Mouse (Mus musculus) fibroblast of lung, adult 2 months (primary cell): ENCODE results near the gene Actrt3.

Experiments used
- DNase-seq: peaks from one replicate; pipeline ENCODE4 v3.0.0-alpha.2; 2011; ENCODE audit warnings: low read depth

The Actrt3 gene

DNA sequence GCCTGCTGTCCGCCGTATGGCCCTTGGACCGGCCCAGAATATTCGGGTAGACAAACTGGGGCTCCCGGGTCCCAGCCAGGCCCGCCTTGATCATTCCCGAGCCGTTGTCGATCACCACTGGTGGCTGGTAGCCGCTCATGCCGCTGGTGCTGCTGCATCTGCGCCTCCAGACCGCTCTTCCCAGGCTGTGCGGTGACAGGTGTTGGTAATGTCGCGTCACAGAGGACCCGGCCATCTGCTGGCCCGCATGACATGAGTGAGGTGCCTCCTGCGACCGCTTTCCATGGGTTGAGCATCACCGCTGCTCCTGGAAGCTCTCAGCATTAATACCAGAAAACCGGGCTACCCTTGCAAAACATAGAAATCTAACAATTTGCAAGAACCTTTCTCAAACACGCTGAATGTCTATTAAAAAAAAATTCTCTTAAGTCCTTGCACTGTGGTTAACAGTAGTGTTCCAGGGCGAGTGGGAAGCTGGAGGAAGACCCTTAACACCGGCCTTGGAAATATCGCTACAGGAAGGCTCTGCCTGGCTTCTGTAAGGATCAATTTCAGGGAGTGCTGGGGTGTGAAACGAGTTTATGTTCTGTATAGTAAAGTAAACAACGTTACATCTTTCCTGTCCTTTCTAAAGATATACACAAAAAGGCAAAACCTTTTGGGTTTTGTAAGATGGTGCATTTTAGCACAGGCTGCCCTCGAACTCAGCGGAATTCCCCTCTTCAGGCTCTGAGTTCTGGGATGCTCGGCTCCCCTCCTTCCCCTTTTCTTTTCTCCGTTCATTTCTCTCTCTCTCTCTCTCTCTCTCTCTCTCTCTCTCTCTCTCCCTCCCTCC, at the start of gene Actrt3:
Gene Actrt3 (minus strand): TSS at position 229 of the 835 bp plus-strand sequence.
- no peak for DNase-seq

DNA sequence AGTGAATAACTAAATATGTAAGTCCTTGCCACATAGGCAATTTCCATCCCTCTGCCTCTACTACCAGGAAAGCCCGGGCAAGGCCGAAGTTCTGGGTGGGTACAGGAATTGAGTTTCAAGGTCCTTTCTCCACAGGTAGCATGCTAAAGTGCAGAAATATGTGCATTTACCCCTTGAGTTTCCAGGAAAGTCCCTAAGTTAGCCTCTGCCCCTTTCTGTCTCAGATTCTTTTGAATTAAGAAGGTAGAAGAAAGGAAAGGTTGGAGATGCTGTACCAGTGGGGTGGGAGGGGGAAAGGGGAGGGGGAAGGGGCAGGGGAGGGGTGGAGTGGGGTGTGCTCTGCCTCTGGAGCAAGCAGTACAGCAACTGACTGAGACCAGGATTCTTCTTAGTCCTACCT, 48.7 kb upstream of the Actrt3 start:
- no peak for DNase-seq

DNA sequence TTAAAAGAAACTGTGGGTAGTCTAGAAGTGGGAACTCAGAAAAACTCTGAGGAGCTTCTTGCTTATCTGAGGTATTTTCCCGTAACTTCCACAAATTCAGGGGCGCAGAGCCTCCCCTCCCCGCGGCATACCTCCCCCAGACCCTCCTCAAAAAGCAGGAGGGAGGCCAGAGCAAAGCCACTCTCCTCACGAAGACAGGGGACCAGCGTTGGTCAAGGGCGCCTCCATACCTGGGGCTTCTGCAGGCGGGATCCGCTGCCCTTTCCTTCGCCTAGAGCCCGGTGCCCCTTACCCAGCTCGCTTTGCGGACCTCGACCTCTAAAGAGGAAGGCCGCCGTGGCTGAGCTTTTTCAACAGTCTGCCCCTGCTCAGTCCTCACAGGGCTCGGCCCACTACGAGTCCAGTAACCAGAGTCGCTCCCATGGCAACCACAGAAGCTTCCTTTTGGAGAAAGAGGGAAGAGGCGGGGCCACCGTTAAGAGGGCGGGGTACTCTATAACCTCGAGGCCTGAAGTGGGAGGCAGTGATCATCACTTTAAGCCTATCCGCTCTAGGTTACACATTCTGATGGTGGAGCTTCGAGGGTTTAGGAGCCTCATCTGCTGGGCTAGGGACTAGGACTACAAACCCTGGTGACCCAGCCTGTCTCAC, 47.8 kb upstream of the Actrt3 start, which contains the start of gene Lrrc34:
Gene Lrrc34 (minus strand): TSS at position 430 of the 651 bp plus-strand sequence.
- no peak for DNase-seq

DNA sequence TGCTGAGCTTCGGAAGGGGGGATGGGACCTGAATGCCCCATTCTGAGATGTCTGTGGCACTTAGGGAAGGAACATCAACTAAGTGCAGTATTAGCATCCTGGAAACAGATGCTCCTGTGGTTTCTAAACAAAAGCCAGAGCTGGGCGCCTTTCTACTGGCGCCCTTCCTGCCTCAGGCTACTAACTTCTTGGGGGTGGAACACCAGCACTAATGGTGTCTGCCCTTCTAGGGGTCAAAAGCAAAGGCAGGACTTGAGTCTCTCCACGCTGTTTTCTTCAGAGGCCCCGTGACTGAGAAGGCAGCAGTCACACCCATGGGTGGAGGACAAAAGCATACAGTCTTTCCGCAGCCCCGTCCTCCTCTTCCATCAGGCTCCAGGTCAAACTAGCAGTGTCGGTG, 47.0 kb upstream of the Actrt3 start:
- no peak for DNase-seq

DNA sequence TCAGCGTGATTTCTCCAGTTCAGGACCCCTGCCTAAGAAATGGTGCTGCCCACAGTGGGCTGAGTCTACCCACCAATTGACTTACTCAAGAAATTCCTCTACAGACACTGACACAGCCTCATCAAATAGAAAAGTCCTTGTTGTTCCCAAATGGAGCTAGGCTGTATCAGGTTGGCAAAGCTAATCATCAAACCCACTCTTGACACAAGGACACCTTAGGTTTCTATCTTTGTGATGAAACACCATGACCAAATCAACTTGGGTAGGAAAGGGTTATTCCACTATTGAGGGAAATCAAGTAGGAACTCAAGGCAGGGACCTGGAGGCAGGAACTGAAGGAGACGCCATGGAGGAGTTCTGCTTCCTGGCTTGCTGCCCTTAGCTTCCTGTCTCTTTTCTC, 44.5 kb upstream of the Actrt3 start, which contains the start of gene Lrriq4:
Gene Lrriq4 (plus strand): TSS at position 301 of the 400 bp plus-strand sequence.
- no peak for DNase-seq

DNA sequence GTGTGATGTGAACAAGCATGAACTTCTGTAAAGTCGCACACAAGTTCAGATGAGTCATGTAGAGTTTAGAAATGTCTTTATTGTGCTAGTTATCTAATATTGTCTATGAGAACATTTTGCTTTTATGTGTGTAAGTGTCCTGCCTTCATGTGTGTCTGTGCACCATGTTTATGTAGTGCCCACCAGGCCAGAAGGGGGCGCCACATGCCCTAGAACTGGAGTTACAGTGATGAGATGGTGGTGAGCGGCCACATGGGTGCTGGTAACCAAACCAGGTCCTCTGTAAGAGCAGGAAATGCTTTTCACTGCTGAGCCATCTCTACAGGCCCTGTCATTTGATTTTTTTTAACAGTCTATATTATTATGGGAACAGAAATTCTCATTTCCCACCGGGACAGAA, 35.9 kb upstream of the Actrt3 start:
- no peak for DNase-seq

DNA sequence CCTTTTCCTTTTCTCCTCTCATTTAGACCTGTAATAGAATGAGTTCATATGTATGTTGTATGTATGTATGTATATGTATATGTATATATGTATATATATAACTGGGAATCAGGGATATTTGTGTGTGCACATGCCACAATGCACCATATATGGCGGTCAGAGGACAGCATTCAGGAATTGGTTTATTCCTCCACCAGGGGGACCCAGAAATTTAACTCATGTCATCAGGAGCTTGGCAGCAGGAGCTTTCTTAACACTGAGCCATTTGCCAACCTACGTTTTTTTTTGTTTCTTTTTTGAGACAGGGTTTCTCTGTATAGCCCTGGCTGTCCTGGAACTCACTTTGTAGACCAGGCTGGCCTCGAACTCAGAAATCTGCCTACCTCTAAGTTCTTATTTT, 33.9 kb upstream of the Actrt3 start:
- DNase-seq, result no peak

DNA sequence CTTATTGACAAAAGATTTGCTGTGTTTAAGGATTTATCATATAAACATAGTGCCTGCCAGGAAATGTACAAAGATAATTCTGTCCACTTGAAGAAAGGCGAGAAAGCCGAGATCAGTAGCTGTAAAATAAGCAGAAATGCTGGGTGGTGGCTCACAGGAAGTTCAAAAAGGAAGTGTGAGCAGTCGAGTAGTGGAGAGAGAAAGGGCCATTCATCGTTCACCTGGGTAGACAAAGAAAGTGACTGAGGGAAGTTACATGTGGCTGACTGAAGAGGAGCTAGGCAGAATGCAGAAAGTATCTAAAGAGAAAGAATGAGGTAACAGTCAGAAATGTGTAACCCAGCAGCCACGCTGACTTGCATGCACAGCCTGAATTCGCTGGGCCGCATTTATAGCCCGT, 20.4 kb upstream of the Actrt3 start:
- DNase-seq, result no peak

DNA sequence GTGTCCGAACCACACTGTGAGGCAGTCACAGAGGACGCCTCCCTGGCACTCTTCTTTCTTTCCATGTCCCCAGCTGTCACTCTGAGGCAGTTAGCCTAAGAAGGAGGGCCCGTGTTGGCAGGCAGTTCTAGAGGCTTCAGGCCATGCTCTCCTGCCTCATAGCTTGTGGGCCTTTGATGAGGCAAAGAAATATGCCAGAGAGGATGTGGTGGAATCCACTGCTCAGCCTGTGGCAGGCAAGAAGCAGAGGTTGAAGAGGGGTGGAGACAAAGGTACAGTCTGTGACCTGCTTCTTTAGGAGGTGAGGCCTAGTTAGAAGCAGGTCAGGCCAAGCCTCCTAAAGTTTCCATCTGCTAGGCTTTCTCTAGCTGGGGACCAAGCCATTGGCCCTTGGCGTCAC, 11.2 kb upstream of the Actrt3 start:
- DNase-seq, result no peak

DNA sequence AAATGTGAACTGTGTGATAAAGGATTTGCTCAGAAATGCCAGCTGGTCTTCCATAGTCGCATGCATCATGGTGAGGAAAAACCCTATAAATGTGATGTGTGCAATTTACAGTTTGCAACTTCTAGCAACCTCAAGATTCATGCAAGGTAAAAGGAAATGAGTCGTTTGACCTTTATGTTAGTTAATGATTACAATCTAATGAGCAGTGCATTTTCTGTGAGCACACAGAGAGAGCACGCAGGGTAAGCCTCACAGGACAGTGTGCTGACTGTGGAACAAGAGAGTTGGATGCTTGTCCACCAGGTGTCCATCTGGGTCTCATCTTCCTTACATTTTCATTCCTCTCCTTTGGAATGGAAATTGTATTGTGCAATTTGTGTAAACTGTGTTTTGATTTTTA, 9.3 kb upstream of the Actrt3 start:
- DNase-seq, result no peak

DNA sequence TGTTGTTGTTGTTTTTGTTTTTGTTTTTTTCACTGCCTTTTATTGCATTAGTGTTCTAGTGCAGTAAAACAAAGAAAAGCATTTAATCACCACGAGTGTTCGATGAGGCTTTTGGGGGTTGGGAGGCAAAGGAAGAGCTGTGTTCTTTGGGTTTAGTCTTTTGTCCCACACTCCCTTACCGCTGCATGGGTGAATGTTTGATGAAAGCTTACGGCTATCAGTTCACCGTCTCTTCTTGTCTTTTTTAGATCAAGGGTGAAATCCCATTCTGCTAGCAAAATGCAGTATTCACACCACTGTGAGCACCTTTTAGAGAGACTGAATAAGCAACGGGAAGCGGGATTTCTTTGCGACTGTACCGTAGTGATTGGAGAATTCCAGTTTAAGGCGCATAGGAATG, 3.5 kb upstream of the Actrt3 start:
- DNase-seq, result no peak

DNA sequence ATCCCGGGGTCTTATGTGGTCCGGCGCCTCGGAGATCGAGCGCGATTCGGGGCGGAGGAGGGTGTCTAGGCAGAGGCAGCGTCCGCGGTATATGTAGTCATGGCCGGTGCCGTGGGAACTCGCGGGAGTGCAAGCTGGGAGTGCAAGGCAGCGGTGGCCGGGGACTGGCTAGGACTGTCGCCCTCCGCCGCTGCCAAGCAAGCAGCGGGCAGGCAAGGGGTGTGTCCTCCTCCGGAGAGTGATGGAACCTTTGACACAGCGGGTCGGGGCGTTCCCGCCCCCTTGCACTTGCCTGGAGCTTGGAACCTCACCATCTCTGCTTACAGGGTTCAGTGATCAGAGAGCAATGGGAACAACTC, 3.0 kb upstream of the Actrt3 start:
- no peak for DNase-seq

DNA sequence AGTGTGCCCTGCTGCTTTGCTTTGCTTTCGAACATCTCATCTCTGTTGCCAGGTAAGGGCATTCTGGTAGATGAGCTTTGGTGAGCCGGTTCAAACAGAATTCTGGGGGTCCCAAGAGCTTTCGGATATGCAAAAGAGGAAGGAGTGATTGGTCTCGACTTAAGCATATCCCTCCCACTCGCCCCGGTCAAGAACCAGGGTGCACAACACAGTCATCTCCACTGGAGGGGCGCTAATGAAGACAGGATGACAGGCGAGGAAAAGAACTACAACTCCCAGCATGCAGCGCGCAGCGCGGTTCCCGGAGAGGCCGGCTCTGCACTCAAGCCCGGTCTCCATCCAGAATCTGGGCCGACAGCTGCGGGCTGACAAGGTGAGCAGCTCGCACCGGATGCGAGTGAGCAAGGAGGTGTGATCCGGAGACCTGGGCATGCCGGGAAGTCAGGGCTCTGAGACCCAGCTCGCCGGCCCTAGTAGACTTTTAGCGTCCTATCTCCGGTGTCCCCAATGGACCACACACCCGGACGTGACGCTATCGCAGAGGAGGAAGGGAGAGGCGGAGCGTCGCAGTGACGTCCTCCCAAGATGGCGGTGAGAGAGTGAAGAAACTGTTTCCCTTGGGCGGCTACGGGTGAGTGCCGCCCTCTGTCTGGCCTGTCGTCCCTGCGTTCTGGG, 2.5 kb upstream of the Actrt3 start, which contains the start of gene Mynn:
Gene Mynn (plus strand): TSS at position 1 of the 675 bp plus-strand sequence.
- peak; percentile 92 for DNase-seq

DNA sequence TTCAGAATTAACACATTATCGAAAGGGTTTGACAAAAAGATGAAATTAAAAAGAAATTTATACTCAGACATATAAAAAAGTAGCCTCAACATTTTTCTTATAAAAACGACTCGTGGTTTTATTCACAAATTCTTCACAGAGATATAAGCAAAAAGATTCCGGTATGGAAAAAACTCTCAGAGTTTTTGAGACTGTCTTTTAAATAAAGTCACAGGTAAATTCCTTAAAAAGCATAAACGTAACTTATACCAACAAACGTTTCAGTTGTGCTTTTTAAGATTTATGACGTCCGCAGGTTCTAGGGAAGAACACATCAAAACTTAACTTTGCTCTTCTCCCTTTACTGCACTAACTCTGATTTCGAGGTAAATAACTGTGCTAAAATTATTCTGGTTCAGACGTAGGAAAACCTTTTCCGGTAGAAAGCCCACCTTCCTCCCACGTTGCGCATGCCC, 1.9 kb upstream of the Actrt3 start:
- DNase-seq, result no peak

DNA sequence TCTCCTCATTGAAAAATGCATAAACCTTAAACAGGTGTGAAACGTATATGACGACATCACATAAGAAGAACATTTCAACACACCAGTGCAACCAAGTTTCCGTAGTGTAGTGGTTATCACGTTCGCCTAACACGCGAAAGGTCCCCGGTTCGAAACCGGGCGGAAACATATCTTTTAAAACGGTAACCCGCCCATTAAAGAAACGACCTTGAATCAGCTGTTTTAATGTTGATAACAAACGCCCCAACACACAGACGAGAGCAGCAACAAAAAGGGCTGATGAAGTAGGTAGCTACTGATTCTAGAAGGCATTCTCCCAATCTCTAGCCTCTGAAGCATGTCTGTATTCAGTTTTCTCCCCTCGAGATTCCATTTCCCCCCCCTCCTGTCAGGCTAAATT, 1.4 kb upstream of the Actrt3 start:
- DNase-seq, result peak; percentile 63

DNA sequence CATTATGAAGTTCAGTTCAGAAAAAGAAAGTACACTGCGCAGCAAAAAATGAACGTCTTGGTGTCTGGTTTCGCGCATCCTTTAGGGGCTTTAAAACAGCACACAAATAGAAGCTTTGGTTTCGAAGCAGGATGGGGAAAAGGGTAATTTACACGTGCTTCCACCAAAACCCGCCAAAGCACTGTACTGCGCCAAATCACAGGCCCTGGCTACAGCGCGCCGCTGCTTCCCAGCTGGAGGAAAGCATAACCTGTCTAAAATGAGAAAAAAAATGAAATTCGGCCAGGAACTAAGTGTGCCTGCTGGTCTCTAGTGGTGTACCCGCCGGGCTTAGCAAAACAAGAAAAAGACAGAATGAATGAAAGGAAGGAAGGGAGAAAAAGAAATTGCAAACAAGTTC, 978 bp upstream of the Actrt3 start:
- DNase-seq, result peak; percentile 25

DNA sequence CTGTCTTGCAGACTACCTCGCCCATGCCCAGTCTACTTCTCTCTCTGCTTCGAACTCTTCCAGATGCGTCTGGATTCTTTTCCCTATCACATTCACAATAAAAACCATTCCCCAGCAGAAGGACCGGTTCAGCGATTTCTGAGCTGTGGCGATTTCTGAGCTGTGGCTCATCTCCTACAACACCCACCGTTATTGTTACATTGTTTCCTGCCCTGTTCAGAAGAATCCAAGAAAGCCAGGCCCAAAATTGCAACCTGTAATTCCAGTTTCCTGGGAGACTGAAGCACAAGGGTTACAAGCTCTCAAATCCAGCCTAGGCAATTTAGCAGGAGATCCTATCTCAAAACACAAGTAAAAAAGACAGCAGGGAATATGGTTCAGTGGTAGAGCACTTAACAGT, 2.5 kb downstream of the Actrt3 start:
- DNase-seq, result no peak

DNA sequence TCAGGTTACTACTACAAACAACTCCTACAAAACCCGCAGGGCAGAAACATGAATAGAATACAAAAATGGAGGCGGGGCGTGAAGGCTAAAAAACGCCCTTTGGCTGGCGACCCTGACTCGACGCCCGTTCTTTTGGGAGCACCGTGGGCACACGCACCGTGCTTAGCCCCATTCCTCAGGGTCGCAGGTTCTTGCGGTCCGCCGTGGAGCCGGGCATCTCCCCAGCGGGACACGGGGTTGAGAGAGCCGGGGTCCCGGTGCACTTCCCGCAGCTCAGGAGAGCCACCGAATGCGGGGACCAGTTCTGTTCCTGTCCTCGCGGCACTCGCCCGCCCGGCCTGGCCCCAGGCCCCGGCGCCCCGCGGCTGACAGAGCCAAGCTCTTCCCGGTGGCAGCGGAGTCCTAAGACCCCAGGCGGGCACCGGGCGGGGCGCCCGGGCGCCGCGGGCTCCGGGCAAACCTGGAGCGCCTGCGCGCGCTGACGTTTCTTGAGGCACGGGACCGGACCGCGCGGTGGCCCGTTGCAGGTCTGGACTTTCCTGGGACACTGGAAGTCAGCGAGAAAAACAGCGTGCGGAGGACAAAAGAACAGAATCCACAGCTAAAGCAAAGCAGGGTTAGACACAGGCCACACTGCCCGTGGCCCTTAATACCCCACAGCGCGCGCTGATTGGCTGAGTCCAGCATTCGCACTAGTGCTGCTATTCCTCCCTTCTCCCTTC, 4.5 kb downstream of the Actrt3 start:
- DNase-seq, result no peak

DNA sequence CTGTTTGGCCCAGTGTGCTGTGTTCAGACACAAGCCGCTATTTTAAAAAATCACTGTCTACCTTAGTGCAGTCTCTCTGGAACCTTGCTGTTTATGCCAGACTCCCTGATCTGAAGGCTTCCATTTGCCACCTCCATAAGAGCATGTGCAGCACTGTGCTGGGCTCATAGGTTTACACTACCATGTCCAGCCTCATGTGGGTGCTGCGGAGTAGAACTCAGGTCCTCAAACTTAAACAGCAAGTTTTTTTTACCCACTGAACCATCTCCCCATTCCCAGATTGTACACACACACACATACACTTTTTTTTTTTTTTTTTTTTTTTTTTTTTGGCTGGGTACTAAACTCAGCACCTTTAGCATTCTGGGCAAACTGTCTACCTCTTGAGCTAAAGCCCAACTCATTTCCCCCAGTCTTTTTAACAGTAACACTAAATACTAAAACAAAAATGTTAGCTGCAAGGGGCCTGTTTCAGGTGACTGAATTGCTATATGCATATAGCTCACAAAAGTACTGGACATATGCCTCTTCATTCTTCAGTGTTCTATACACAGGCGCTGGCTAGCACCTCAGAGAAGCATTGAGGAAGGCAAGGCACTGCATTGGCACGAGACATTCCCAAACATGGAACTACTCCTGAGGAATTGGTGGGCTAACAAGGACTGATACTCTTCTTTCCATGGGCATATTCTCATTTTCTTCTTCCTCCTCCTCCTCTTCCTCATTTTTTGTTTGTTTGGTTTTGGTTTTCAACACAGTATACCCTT, 5.8 kb downstream of the Actrt3 start:
- DNase-seq, result no peak

DNA sequence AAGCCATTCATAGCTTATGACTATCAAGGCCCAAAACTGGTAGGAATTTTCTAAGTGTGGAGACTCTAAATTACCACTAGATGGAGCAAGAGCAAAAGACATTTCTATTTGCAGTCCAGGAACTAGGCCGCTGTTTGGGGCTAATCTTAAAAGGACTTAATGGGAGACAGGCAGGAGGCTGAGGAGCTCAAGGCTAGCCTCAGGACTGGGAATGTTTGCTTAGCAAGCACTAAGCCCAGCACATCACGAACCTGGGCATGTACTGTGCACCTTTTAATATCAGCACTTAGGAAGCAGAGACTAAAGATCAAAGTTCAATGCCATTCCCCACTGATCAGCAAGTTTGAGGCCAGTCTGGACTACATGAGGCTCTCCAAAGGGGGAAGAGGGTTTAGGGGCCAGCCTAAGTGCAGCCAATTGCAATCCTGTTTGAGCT, 7.3 kb downstream of the Actrt3 start:
- peak; percentile 40 for DNase-seq

DNA sequence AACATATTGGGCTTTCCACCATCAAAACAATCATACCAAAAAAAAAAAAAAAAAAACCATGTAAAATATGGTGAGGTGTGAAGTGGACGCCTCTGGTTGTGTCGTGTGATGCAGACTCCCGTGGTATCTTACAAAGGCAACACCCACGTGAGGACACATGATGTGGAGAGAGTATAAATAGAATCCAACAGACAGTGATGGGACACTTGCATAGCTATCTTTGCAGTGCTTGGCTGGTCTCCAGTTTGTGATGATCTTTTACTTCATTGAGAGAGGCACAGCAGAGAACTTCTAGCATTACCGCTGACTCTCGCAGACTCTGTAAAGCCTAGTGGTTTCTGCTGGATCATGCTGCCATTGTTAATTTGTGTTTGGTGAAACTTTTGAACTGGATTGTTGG, 10.9 kb downstream of the Actrt3 start:
- no peak for DNase-seq
